Mouse (Mus musculus): Measurements from ENCODE around the gene Tmem207.

Tmem207 gene

GRCm38 (mm10) chr16:26456182-26456581, 70.4 kb downstream of the Tmem207 start:
- DNase-seq (ENCODE audit: low read depth, low spot score): no peak

- no peak for DNase-seq (ENCODE audit: low read depth, low spot score)
Observed at GRCm38 (mm10) chr16:26454163-26454562, 72.4 kb downstream of the Tmem207 start.

All from CD4-positive helper T cell, adult 2 months (primary cell).